Mouse (Mus musculus): Measurements from ENCODE around the gene Cela3b. TPM values are rescaled to one million over a fixed set of nuclear protein-coding genes. Genes with fewer than 3 reads are reported as not detected.

The Cela3b gene
- polyA plus RNA-seq, 1 experiment from 2014 or later = not detected

DNA sequence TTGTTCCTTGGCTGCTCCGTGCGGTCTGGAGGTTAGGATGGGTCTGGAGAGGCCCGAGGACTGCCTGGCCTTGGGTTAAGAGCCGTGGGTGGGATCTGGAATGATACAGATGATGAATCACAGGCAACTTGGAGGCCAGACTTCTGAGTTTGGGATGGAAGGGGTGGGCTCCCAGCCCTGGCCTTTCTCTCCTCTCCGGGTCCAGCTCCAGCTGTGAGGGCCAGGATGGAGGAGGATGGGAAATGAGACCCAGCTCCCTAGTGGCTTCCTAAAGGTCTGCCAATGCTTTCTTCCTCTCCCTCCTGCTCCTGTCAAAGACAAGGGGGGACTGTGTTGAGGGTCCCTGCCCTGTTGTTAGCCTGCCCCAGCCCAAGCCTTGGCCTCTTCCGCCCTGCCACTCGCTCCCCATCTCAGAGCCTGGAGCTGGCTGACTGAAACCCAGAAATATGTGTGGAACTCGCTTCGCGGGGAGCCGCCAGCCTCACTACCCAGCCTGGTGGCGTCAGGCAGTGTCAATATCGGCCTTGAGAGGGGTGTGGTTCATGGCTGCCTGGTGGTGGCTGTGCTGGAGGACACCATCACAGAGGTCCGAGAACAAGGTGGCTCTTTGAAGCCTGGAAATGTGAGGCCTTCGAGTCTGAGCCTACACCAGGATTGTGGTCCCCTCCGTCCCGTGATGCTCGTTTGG lies 43.5 kb upstream of the Cela3b start:
- no peaks in the 10 kb centered on the region for H3K9me3 ChIP-seq (ENCODE audit: control insufficient read depth, low read length)
- peaks cover 30% of the 10 kb centered on the region for H3K4me1 ChIP-seq (replicated peaks; ENCODE audit: control insufficient read depth, insufficient read depth, low read length)
- no peak overlapping the region for H3K27ac ChIP-seq (ENCODE audit: low read depth, low read length)
- no peak overlapping the region for H3K4me2 ChIP-seq (ENCODE audit: low read depth, low read length, severe bottlenecking)
- DNase-seq (ENCODE audit: low spot score) (no peak), ATAC-seq (replicated peaks; ENCODE audit: low FRiP score) (no peak)
- H3K36me3 ChIP-seq (ENCODE audit: control insufficient read depth, insufficient read depth, low read length) = no peaks in the 10 kb centered on the region
- WGBS = 79% methylated on average over 18 of the region's 18 CpGs
- H3K9ac ChIP-seq (ENCODE audit: low read length) = no peak overlapping the region
- H3K4me3 ChIP-seq (ENCODE audit: low read depth, low read length) = no peak overlapping the region
- no peaks in the 10 kb centered on the region for H3K27me3 ChIP-seq (ENCODE audit: control insufficient read depth, insufficient read depth, low read length)

- WGBS = 87% methylated on average over 8 of the region's 8 CpGs
- H3K4me1 ChIP-seq (replicated peaks; ENCODE audit: control insufficient read depth, insufficient read depth, low read length) = peaks cover 27% of the 10 kb centered on the region
- no peaks in the 10 kb centered on the region for H3K27me3 ChIP-seq (ENCODE audit: control insufficient read depth, insufficient read depth, low read length)
- H3K9ac ChIP-seq (ENCODE audit: low read length) = no peak overlapping the region
- no peaks in the 10 kb centered on the region for H3K9me3 ChIP-seq (ENCODE audit: control insufficient read depth, low read length)
- H3K4me3 ChIP-seq (ENCODE audit: low read depth, low read length) = no peak overlapping the region
- no peaks in the 10 kb centered on the region for H3K36me3 ChIP-seq (ENCODE audit: control insufficient read depth, insufficient read depth, low read length)
- no peak for ATAC-seq (replicated peaks; ENCODE audit: low FRiP score)
- H3K27ac ChIP-seq (ENCODE audit: low read depth, low read length) = no peak overlapping the region
- no peak overlapping the region for H3K4me2 ChIP-seq (ENCODE audit: low read depth, low read length, severe bottlenecking)
- no peak for DNase-seq (ENCODE audit: low spot score)
Measured at GRCm38 (mm10) chr4:137473240-137473639, 42.9 kb upstream of the Cela3b start.

DNA sequence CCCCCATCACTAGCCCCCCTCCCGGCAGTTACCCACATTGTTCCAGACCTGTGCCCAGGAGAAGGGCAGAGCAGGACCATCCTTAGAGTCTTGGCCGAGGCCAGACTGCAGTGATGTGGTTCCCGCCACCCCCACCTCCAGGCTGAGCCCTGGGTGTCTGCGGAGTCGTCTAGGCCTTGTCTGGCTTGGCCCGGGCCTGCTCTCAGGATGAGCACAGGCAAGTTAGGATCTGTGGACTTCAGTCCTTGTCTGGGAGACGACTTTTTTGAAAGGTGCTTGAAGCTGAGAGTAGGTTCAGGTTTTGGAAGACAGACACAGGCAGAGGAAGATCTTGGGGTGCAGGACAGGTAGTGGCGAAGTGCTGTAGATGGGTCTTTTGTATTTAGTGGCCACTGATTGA lies 41.0 kb upstream of the Cela3b start:
- Histone ChIP-seq H3K27ac (ENCODE audit: low read depth, low read length) (no peak overlapping the region), H3K4me3 (ENCODE audit: low read depth, low read length) (no peak overlapping the region)

DNA sequence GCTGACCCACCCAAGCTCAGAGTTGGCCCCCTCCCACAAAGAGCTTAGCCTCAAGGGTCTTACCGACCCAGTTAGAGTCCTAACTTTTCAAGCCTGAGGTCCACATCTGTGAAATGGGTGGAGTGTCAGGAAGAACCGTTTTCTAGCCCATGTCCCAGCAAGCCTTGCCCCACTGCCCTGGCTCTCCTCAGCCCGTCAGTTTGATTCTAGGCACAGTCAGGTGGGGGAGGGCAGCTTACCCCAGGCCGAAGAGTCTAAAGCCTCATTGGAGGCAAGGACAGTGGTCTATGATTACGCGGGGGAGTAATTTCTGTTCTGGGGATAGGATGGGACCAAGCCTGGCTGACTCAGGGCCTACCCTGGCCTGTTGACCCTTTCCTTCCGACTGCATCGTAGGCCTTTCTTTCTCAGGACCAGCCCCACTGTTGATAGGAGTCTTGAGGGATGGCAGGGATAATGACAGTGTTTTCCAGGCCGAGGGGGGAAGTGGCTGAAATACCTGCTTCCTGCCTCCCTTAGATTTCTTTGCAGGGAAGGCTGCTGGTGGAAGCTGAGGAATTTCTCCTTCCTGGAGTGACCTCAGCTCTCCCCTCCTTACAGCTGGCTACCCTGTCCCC lies 40.5 kb upstream of the Cela3b start:
- WGBS = 70% methylated on average over 9 of the region's 9 CpGs
- Histone ChIP-seq H3K27ac (ENCODE audit: low read depth, low read length) (no peak overlapping the region), H3K36me3 (ENCODE audit: control insufficient read depth, insufficient read depth, low read length) (no peaks in the 10 kb centered on the region), H3K9me3 (ENCODE audit: control insufficient read depth, low read length) (no peaks in the 10 kb centered on the region), H3K4me1 (replicated peaks; ENCODE audit: control insufficient read depth, insufficient read depth, low read length) (peaks cover 20% of the 10 kb centered on the region), H3K9ac (ENCODE audit: low read length) (no peak overlapping the region), H3K4me3 (ENCODE audit: low read depth, low read length) (0 out of 2 replicates have a peak overlapping the region, but pooled peaks have one; percentile 59), H3K27me3 (ENCODE audit: control insufficient read depth, insufficient read depth, low read length) (no peaks in the 10 kb centered on the region), H3K4me2 (ENCODE audit: low read depth, low read length, severe bottlenecking) (peak overlapping the region; percentile 92; the same call in 1 of the 2 replicates)
- DNase-seq (ENCODE audit: low spot score) (no peak), ATAC-seq (replicated peaks; ENCODE audit: low FRiP score) (no peak)

More for the DNA sequence above, 41.0 kb upstream of the Cela3b start:
- Histone ChIP-seq H3K4me2 (ENCODE audit: low read depth, low read length, severe bottlenecking) (no peak overlapping the region), H3K27me3 (ENCODE audit: control insufficient read depth, insufficient read depth, low read length) (no peaks in the 10 kb centered on the region), H3K4me1 (replicated peaks; ENCODE audit: control insufficient read depth, insufficient read depth, low read length) (peaks cover 21% of the 10 kb centered on the region), H3K36me3 (ENCODE audit: control insufficient read depth, insufficient read depth, low read length) (no peaks in the 10 kb centered on the region), H3K9me3 (ENCODE audit: control insufficient read depth, low read length) (no peaks in the 10 kb centered on the region), H3K9ac (ENCODE audit: low read length) (no peak overlapping the region)
- no peak for ATAC-seq (replicated peaks; ENCODE audit: low FRiP score)
- 69% methylated on average over 8 of the region's 8 CpGs for WGBS
- no peak for DNase-seq (ENCODE audit: low spot score)

- ATAC-seq (replicated peaks; ENCODE audit: low FRiP score) (no peak), DNase-seq (ENCODE audit: low spot score) (no peak)
- H3K4me3 ChIP-seq (ENCODE audit: low read depth, low read length) = peak overlapping the region; percentile 59
- H3K36me3 ChIP-seq (ENCODE audit: control insufficient read depth, insufficient read depth, low read length) = no peaks in the 10 kb centered on the region
- peaks cover 20% of the 10 kb centered on the region for H3K4me1 ChIP-seq (replicated peaks; ENCODE audit: control insufficient read depth, insufficient read depth, low read length)
- no peaks in the 10 kb centered on the region for H3K27me3 ChIP-seq (ENCODE audit: control insufficient read depth, insufficient read depth, low read length)
- H3K9me3 ChIP-seq (ENCODE audit: control insufficient read depth, low read length) = no peaks in the 10 kb centered on the region
- 31% methylated on average over 15 of the region's 15 CpGs for WGBS
- peak overlapping the region; percentile 92 for H3K4me2 ChIP-seq (ENCODE audit: low read depth, low read length, severe bottlenecking)
- 0 out of 2 replicates have a peak overlapping the region, but pooled peaks have one; percentile 25 for H3K27ac ChIP-seq (ENCODE audit: low read depth, low read length)
- peak overlapping the region; percentile 67 for H3K9ac ChIP-seq (ENCODE audit: low read length)
Measured at GRCm38 (mm10) chr4:137469845-137470692, 39.7 kb upstream of the Cela3b start.

DNA sequence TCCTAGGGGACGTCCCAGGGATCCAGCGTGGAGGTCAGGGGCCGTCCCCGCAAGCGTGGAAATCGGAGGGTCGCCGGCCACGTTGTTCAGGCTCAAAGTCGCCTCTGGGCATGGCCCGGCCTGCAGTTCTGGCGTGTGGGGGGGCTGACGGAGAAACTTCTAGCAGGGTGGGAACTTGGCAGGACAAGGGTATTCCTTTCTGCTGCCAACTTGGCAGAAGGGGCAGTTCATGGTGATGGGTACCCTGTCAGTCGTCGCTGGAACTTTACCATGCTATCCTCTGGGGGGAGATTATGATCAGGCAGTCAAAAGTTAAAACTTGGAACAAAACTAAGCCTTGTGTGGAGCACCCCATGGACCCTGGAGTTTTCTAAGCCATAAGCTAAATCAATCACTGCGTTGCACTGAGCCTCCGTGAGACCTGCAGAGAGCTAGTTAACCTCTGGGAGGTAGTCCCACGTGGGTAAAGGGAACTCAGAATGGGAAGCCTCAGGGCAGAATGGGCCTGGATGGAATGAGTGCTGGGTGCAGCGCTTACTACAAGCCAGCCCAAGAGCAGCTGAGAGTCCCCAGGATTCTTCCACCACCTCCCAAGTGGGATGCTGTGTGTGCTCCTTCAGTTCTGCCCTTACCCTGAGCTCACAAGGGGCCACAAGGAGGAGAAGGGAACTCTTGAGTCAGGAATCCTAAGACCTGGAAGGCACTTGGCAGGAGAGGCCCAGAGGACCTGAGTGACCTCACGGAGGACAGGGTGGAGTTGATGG lies 38.9 kb upstream of the Cela3b start:
- 0 out of 2 replicates have a peak, but pooled peaks have one; percentile 6 for ATAC-seq (replicated peaks; ENCODE audit: low FRiP score)
- Histone ChIP-seq H3K4me3 (ENCODE audit: low read depth, low read length) (peak overlapping the region; percentile 59), H3K27ac (ENCODE audit: low read depth, low read length) (0 out of 2 replicates have a peak overlapping the region, but pooled peaks have one; percentile 25), H3K27me3 (ENCODE audit: control insufficient read depth, insufficient read depth, low read length) (no peaks in the 10 kb centered on the region), H3K4me1 (replicated peaks; ENCODE audit: control insufficient read depth, insufficient read depth, low read length) (peaks cover 20% of the 10 kb centered on the region), H3K9me3 (ENCODE audit: control insufficient read depth, low read length) (no peaks in the 10 kb centered on the region), H3K9ac (ENCODE audit: low read length) (peak overlapping the region; percentile 67), H3K4me2 (ENCODE audit: low read depth, low read length, severe bottlenecking) (peak overlapping the region; percentile 92), H3K36me3 (ENCODE audit: control insufficient read depth, insufficient read depth, low read length) (no peaks in the 10 kb centered on the region)
- DNase-seq (ENCODE audit: low spot score) = no peak
- 4% methylated on average over 20 of the region's 20 CpGs for WGBS

- Histone ChIP-seq H3K36me3 (ENCODE audit: control insufficient read depth, insufficient read depth, low read length) (no peaks in the 10 kb centered on the region), H3K4me3 (ENCODE audit: low read depth, low read length) (peak within 1 kb of the TSS; percentile 59), H3K4me2 (ENCODE audit: low read depth, low read length, severe bottlenecking) (peak within 1 kb of the TSS; percentile 92), H3K27ac (ENCODE audit: low read depth, low read length) (peak within 1 kb of the TSS; percentile 25; the same call in 1 of the 2 replicates), H3K4me1 (replicated peaks; ENCODE audit: control insufficient read depth, insufficient read depth, low read length) (peaks cover 20% of the 10 kb centered on the region), H3K9me3 (ENCODE audit: control insufficient read depth, low read length) (no peaks in the 10 kb centered on the region), H3K27me3 (ENCODE audit: control insufficient read depth, insufficient read depth, low read length) (no peaks in the 10 kb centered on the region), H3K9ac (ENCODE audit: low read length) (peak within 1 kb of the TSS; percentile 67)
- DNase-seq (ENCODE audit: low spot score) (peak; percentile 100), ATAC-seq (replicated peaks; ENCODE audit: low FRiP score) (peak; percentile 91)
- 1% methylated on average over 60 of the region's 72 CpGs for WGBS
Measured at GRCm38 (mm10) chr4:137468260-137469080, 38.1 kb upstream of the Cela3b start, which contains the start of gene Hspg2. TSS of gene Hspg2 (plus strand) at chr4:137468769.

Data from forebrain, embryonic 11.5 days (tissue).